Mouse (Mus musculus): Measurements from ENCODE around the gene Stat5a. TPM values are rescaled to one million over a fixed set of nuclear protein-coding genes. Genes with fewer than 3 reads are reported as not detected.

Stat5a gene
- polyA plus RNA-seq, 1 experiment from 2014 or later, result 1.4 TPM

DNA sequence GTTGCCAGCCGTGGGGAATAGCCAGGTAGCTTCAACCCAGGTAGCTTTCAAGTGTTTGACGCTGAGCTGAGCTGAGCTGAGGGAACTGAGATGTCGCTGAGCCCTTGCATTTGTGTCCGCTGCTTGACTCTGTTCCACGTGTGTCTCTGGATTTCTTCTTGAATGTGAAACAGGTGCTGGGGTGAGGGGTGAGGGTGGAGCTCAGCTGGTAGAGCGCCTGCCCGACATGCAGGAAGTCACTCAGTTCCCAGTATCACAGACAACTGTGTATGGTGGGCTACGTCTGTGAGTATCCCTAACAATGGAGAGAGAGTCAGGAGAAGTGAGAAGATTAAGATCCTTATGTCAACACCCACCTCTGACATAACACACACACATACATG lies 11.8 kb downstream of the Stat5a start:
- Histone ChIP-seq H3K27me3 (no peaks in the 10 kb centered on the region), H3K9ac (no peak overlapping the region), H3K36me3 (no peaks in the 10 kb centered on the region), H3K27ac (no peak overlapping the region), H3K4me1 (peaks cover 3% of the 10 kb centered on the region; the same call in 1 of the 2 replicates), H3K9me3 (replicated peaks) (no peaks in the 10 kb centered on the region), H3K4me2 (replicated peaks) (no peak overlapping the region), H3K4me3 (no peak overlapping the region)
- 85% methylated on average over 8 of the region's 8 CpGs for WGBS
- no peak for ATAC-seq (ENCODE audit: low FRiP score)

DNA sequence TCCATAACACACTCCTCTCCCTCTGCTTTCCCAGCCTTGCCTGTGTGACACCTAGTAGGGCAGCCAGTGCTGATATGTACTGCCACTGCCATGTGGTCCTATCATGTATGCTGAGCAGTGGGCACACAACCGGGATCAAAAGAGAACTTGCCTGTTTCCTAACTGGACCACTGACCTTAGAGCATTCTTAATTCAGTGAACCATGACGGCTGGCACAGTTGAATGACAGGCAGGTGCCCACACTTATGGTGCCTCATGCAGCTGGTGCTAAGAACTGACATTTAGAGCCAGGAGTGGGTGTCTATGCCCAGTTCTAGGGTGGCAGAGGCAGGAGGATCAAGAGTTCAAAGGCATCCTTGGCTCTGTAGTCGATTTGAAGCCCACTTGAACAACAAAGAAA lies 16.6 kb downstream of the Stat5a start:
- Histone ChIP-seq H3K27ac (no peak overlapping the region), H3K36me3 (no peaks in the 10 kb centered on the region), H3K9ac (no peak overlapping the region), H3K4me3 (no peak overlapping the region), H3K9me3 (replicated peaks) (no peaks in the 10 kb centered on the region), H3K27me3 (no peaks in the 10 kb centered on the region), H3K4me2 (replicated peaks) (no peak overlapping the region), H3K4me1 (peaks cover 3% of the 10 kb centered on the region; the same call in 1 of the 2 replicates)
- ATAC-seq (ENCODE audit: low FRiP score), result no peak
- 80% methylated on average over 3 of the region's 3 CpGs for WGBS

- Histone ChIP-seq H3K27me3 (no peaks in the 10 kb centered on the region), H3K4me1 (no peaks in the 10 kb centered on the region), H3K36me3 (no peaks in the 10 kb centered on the region), H3K4me2 (replicated peaks) (no peak overlapping the region), H3K9me3 (replicated peaks) (no peaks in the 10 kb centered on the region), H3K27ac (no peak overlapping the region), H3K9ac (no peak overlapping the region), H3K4me3 (no peak overlapping the region)
- 83% methylated on average over 15 of the region's 15 CpGs for WGBS
- no peak for ATAC-seq (ENCODE audit: low FRiP score)
These were observed 20.3 kb downstream of the Stat5a start for GRCm38 (mm10) chr11:100879321-100880078.

DNA sequence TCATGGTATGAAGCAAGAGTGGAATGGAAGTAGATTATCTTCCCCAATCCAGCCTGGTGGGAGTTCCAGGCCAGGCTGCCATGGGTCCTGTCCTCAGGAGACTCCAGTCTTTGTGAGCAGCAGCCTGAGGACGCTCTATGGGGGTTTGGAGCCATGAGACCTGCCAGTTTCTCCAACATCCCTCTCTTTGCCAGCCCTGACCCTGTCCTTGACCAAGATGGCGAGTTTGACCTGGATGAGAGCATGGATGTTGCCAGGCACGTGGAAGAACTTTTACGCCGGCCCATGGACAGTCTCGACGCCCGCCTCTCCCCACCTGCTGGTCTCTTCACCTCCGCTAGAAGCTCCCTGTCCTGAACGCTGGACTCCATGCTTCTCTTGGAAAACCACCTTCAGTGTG lies 24.5 kb downstream of the Stat5a start:
- H3K4me3 ChIP-seq, result no peak overlapping the region
- no peak overlapping the region for H3K27ac ChIP-seq
- H3K9me3 ChIP-seq (replicated peaks), result no peaks in the 10 kb centered on the region
- H3K4me2 ChIP-seq (replicated peaks), result no peak overlapping the region
- no peaks in the 10 kb centered on the region for H3K27me3 ChIP-seq
- 89% methylated on average over 10 of the region's 10 CpGs for WGBS
- H3K9ac ChIP-seq, result no peak overlapping the region
- peaks cover 16% of the 10 kb centered on the region; the same call in 1 of the 2 replicates for H3K36me3 ChIP-seq
- no peaks in the 10 kb centered on the region for H3K4me1 ChIP-seq
- ATAC-seq (ENCODE audit: low FRiP score), result no peak

GRCm38 (mm10) chr11:100885472-100885871 lies 26.3 kb downstream of the Stat5a start:
- Histone ChIP-seq H3K9ac (no peak overlapping the region), H3K27me3 (no peaks in the 10 kb centered on the region), H3K27ac (no peak overlapping the region), H3K36me3 (peaks cover 28% of the 10 kb centered on the region), H3K4me2 (replicated peaks) (no peak overlapping the region), H3K9me3 (replicated peaks) (no peaks in the 10 kb centered on the region), H3K4me3 (no peak overlapping the region), H3K4me1 (no peaks in the 10 kb centered on the region)
- ATAC-seq (ENCODE audit: low FRiP score), result no peak

- WGBS, result 64% methylated on average over 8 of the region's 8 CpGs
- no peak overlapping the region for H3K4me3 ChIP-seq
- no peak overlapping the region for H3K27ac ChIP-seq
- ATAC-seq (ENCODE audit: low FRiP score), result no peak
- H3K4me2 ChIP-seq (replicated peaks), result no peak overlapping the region
- no peaks in the 10 kb centered on the region for H3K27me3 ChIP-seq
- H3K4me1 ChIP-seq, result no peaks in the 10 kb centered on the region
- H3K9ac ChIP-seq, result no peak overlapping the region
- peaks cover 32% of the 10 kb centered on the region for H3K36me3 ChIP-seq
- H3K9me3 ChIP-seq (replicated peaks), result no peaks in the 10 kb centered on the region
These were observed 27.1 kb downstream of the Stat5a start for GRCm38 (mm10) chr11:100886188-100886740.

GRCm38 (mm10) chr11:100887236-100887635 lies 28.1 kb downstream of the Stat5a start:
- Histone ChIP-seq H3K4me1 (no peaks in the 10 kb centered on the region), H3K27me3 (no peaks in the 10 kb centered on the region), H3K9ac (no peak overlapping the region), H3K36me3 (peaks cover 35% of the 10 kb centered on the region), H3K27ac (no peak overlapping the region), H3K4me2 (replicated peaks) (no peak overlapping the region), H3K9me3 (replicated peaks) (no peaks in the 10 kb centered on the region), H3K4me3 (no peak overlapping the region)
- 81% methylated on average over 4 of the region's 4 CpGs for WGBS
- ATAC-seq (ENCODE audit: low FRiP score), result no peak

- H3K4me3 ChIP-seq, result no peak overlapping the region
- ATAC-seq (ENCODE audit: low FRiP score), result no peak
- H3K4me2 ChIP-seq (replicated peaks), result no peak overlapping the region
- no peaks in the 10 kb centered on the region for H3K4me1 ChIP-seq
- no peak overlapping the region for H3K9ac ChIP-seq
- peaks cover 39% of the 10 kb centered on the region for H3K36me3 ChIP-seq
- H3K9me3 ChIP-seq (replicated peaks), result no peaks in the 10 kb centered on the region
- no peak overlapping the region for H3K27ac ChIP-seq
- no peaks in the 10 kb centered on the region for H3K27me3 ChIP-seq
- WGBS, result 87% methylated on average over 3 of the region's 3 CpGs
These were observed 28.6 kb downstream of the Stat5a start for GRCm38 (mm10) chr11:100887764-100888163.

DNA sequence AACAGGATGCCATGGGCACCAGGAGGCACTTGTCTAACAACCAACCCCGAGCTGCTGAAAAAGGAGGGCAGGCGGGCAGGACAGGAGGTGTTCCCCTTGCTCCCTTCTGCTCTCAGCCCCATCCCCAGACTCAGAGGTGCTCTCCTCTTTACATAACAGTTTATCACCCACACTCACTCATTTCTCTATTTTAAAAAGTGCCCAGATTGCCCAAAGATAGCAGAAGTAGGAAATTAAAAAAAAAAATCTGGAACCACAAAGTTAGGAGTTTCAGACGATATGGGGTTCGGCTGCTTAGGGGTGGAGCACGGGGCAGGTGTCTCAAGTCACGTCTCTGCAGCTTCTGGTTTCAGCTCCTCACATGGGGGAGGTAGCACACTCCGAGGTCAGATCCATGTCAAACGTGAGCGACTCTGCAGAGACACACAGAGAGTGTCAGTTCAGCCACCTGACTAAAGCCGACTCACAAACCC lies 29.2 kb downstream of the Stat5a start:
- no peaks in the 10 kb centered on the region for H3K9me3 ChIP-seq (replicated peaks)
- no peaks in the 10 kb centered on the region for H3K4me1 ChIP-seq
- H3K27ac ChIP-seq, result no peak overlapping the region
- WGBS, result 68% methylated on average over 10 of the region's 10 CpGs
- no peaks in the 10 kb centered on the region for H3K27me3 ChIP-seq
- no peak overlapping the region for H3K4me3 ChIP-seq
- peaks cover 43% of the 10 kb centered on the region for H3K36me3 ChIP-seq
- no peak overlapping the region for H3K4me2 ChIP-seq (replicated peaks)
- ATAC-seq (ENCODE audit: low FRiP score), result no peak
- no peak overlapping the region for H3K9ac ChIP-seq

- H3K36me3 ChIP-seq, result peaks cover 47% of the 10 kb centered on the region
- ATAC-seq (ENCODE audit: low FRiP score), result no peak
These were observed 31.3 kb downstream of the Stat5a start for GRCm38 (mm10) chr11:100890481-100890880.

GRCm38 (mm10) chr11:100891256-100892123 lies 32.3 kb downstream of the Stat5a start:
- ATAC-seq (ENCODE audit: low FRiP score), result no peak
- WGBS, result 69% methylated on average over 15 of the region's 15 CpGs

More at GRCm38 (mm10) chr11:100890481-100890880, 31.3 kb downstream of the Stat5a start:
- H3K4me2 ChIP-seq (replicated peaks), result no peak overlapping the region
- no peaks in the 10 kb centered on the region for H3K9me3 ChIP-seq (replicated peaks)
- H3K4me1 ChIP-seq, result peaks cover 2% of the 10 kb centered on the region; the same call in 1 of the 2 replicates
- WGBS, result 92% methylated on average over 6 of the region's 6 CpGs
- H3K9ac ChIP-seq, result no peak overlapping the region
- H3K27me3 ChIP-seq, result no peaks in the 10 kb centered on the region
- no peak overlapping the region for H3K27ac ChIP-seq
- no peak overlapping the region for H3K4me3 ChIP-seq

DNA sequence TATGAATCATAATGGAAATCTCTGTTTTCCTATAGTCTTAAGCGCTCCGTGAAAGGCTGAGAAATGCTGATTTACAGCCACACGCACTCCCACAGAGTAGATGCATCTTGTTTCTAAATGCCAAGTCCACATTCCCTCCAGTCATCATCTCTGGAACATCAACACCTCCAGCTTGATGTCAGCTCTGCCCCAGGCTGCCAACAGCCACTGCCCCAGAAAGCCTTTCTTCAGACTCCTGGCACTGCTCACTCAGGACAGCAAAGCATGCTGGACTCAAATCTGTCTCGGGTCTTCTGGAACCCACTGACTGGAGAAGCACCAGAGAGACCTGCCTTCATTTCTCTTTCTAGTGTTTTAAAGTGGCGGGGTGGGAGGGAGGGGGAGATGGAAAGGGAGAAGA lies 33.3 kb downstream of the Stat5a start:
- H3K4me2 ChIP-seq (replicated peaks), result no peak overlapping the region
- WGBS, result 94% methylated on average over 5 of the region's 5 CpGs
- peaks cover 2% of the 10 kb centered on the region; the same call in 1 of the 2 replicates for H3K4me1 ChIP-seq
- H3K36me3 ChIP-seq, result peaks cover 35% of the 10 kb centered on the region
- no peak overlapping the region for H3K27ac ChIP-seq
- H3K4me3 ChIP-seq, result no peak overlapping the region
- H3K9me3 ChIP-seq (replicated peaks), result no peaks in the 10 kb centered on the region
- no peak overlapping the region for H3K9ac ChIP-seq
- no peaks in the 10 kb centered on the region for H3K27me3 ChIP-seq
- no peak for ATAC-seq (ENCODE audit: low FRiP score)

More at GRCm38 (mm10) chr11:100891256-100892123, 32.3 kb downstream of the Stat5a start:
- Histone ChIP-seq H3K27ac (no peak overlapping the region), H3K27me3 (no peaks in the 10 kb centered on the region), H3K36me3 (peaks cover 39% of the 10 kb centered on the region), H3K9me3 (replicated peaks) (no peaks in the 10 kb centered on the region), H3K4me1 (peaks cover 2% of the 10 kb centered on the region; the same call in 1 of the 2 replicates), H3K4me2 (replicated peaks) (no peak overlapping the region), H3K9ac (no peak overlapping the region), H3K4me3 (no peak overlapping the region)
